Mouse (Mus musculus): ENCODE measurements at regions not wholly inside any gene's neighbourhood (a gene's known extent, or its start where the extent isn't known, plus 50 kb on each side); places are given as distances from the start of the nearest gene placed in this dataset.
A peak's percentile ranks its signal among the peaks of the same experiment; 100 is the strongest.
"Not testable (repeated sequence)": the region's sequence is repeated elsewhere in the genome, so short reads cannot be mapped to it uniquely, and the experiment has no call there.

GRCm38 (mm10) chr16:50533881-50534280, 57.1 kb downstream of the Ccdc54 start:
- DNase-seq: no peak

- DNase-seq: peak; percentile 86
Measured at GRCm38 (mm10) chr16:50529511-50530416, 61.2 kb downstream of the Ccdc54 start.

GRCm38 (mm10) chr16:50528677-50529510, 62.1 kb downstream of the Ccdc54 start:
- peak; percentile 60 for DNase-seq

GRCm38 (mm10) chr16:50528355-50528676, 62.6 kb downstream of the Ccdc54 start:
- DNase-seq: peak; percentile 12

- not testable (repeated sequence) for DNase-seq
Measured at GRCm38 (mm10) chr16:50526930-50527329, 64.0 kb downstream of the Ccdc54 start.

GRCm38 (mm10) chr16:50525934-50526366, 65.0 kb downstream of the Ccdc54 start:
- DNase-seq: no peak

GRCm38 (mm10) chr16:50525504-50525903, 65.5 kb downstream of the Ccdc54 start:
- DNase-seq: no peak

- DNase-seq: no peak
Measured at GRCm38 (mm10) chr16:50519610-50520009, 71.3 kb downstream of the Ccdc54 start.

GRCm38 (mm10) chr16:50516579-50516978, 74.4 kb downstream of the Ccdc54 start:
- DNase-seq: no peak

GRCm38 (mm10) chr16:50515039-50515438, 75.9 kb downstream of the Ccdc54 start:
- no peak for DNase-seq

GRCm38 (mm10) chr16:50512080-50512479, 78.9 kb downstream of the Ccdc54 start:
- DNase-seq: no peak

- DNase-seq: no peak
Measured at GRCm38 (mm10) chr16:50509529-50509895, 77.3 kb upstream of the Bbx start.

GRCm38 (mm10) chr16:50508673-50509528, 76.7 kb upstream of the Bbx start:
- no peak for DNase-seq

- DNase-seq: no peak
Measured at GRCm38 (mm10) chr16:50504619-50505018, 72.4 kb upstream of the Bbx start.

- no peak for DNase-seq
Measured at GRCm38 (mm10) chr16:50498909-50499308, 66.7 kb upstream of the Bbx start.

GRCm38 (mm10) chr16:50493662-50494061, 61.5 kb upstream of the Bbx start:
- DNase-seq: no peak

GRCm38 (mm10) chr16:50489244-50489643, 57.1 kb upstream of the Bbx start:
- no peak for DNase-seq

- DNase-seq: no peak
Measured at GRCm38 (mm10) chr16:50482360-50482786, 50.2 kb upstream of the Bbx start.
